Mouse (Mus musculus): ENCODE results near the gene Olfm1. TPM values are rescaled to one million over a fixed set of nuclear protein-coding genes. Genes with fewer than 3 reads are reported as not detected.

Gene Olfm1
- polyA plus RNA-seq, 1 experiment = 9.8 TPM

- 94% methylated on average over 3 of the region's 3 CpGs for WGBS
Observed at GRCm38 (mm10) chr2:28207200-28207750, 14.5 kb downstream of the Olfm1 start.

GRCm38 (mm10) chr2:28208130-28208745, 15.4 kb downstream of the Olfm1 start:
- DNase-seq = no peak
- TF ChIP-seq POLR2A (IDR thresholded peaks at IDR 0.05; ENCODE audit: control insufficient read depth, extremely low read depth, insufficient read depth, low read length, poor library complexity) = no peak
- TF ChIP-seq CTCF (IDR thresholded peaks at IDR 0.05; ENCODE audit: borderline replicate concordance, control insufficient read depth, extremely low read depth, insufficient read depth, low read length, poor library complexity) = no peak
- Histone ChIP-seq H3K27ac (ENCODE audit: control insufficient read depth, insufficient read depth, low read length) (no peak overlapping the region), H3K4me1 (replicated peaks; ENCODE audit: control insufficient read depth, insufficient read depth, low read length) (no peaks in the 10 kb centered on the region), H3K36me3 (ENCODE audit: control insufficient read depth, insufficient read depth, low read length) (no peaks in the 10 kb centered on the region), H3K4me3 (ENCODE audit: control insufficient read depth, insufficient read depth, low read length) (no peak overlapping the region), H3K27me3 (ENCODE audit: control insufficient read depth, insufficient read depth, low read length) (peaks cover 5% of the 10 kb centered on the region; the same call in 1 of the 2 replicates)
- 95% methylated on average over 14 of the region's 14 CpGs for WGBS

More at GRCm38 (mm10) chr2:28207200-28207750, 14.5 kb downstream of the Olfm1 start:
- TF ChIP-seq CTCF (IDR thresholded peaks at IDR 0.05; ENCODE audit: borderline replicate concordance, control insufficient read depth, extremely low read depth, insufficient read depth, low read length, poor library complexity) (no peak), POLR2A (IDR thresholded peaks at IDR 0.05; ENCODE audit: control insufficient read depth, extremely low read depth, insufficient read depth, low read length, poor library complexity) (no peak)
- Histone ChIP-seq H3K4me1 (replicated peaks; ENCODE audit: control insufficient read depth, insufficient read depth, low read length) (no peaks in the 10 kb centered on the region), H3K4me3 (ENCODE audit: control insufficient read depth, insufficient read depth, low read length) (no peak overlapping the region), H3K27ac (ENCODE audit: control insufficient read depth, insufficient read depth, low read length) (no peak overlapping the region), H3K36me3 (ENCODE audit: control insufficient read depth, insufficient read depth, low read length) (no peaks in the 10 kb centered on the region), H3K27me3 (ENCODE audit: control insufficient read depth, insufficient read depth, low read length) (peaks cover 5% of the 10 kb centered on the region; the same call in 1 of the 2 replicates)
- DNase-seq = no peak

GRCm38 (mm10) chr2:28209211-28209610, 16.4 kb downstream of the Olfm1 start:
- 89% methylated on average over 5 of the region's 5 CpGs for WGBS

GRCm38 (mm10) chr2:28209653-28210052, 16.9 kb downstream of the Olfm1 start:
- H3K36me3 ChIP-seq (ENCODE audit: control insufficient read depth, insufficient read depth, low read length) = no peaks in the 10 kb centered on the region
- H3K27me3 ChIP-seq (ENCODE audit: control insufficient read depth, insufficient read depth, low read length) = peaks cover 5% of the 10 kb centered on the region; the same call in 1 of the 2 replicates
- no peak overlapping the region for H3K27ac ChIP-seq (ENCODE audit: control insufficient read depth, insufficient read depth, low read length)
- H3K4me3 ChIP-seq (ENCODE audit: control insufficient read depth, insufficient read depth, low read length) = no peak overlapping the region
- no peak for DNase-seq
- no peaks in the 10 kb centered on the region for H3K4me1 ChIP-seq (replicated peaks; ENCODE audit: control insufficient read depth, insufficient read depth, low read length)
- TF ChIP-seq POLR2A (IDR thresholded peaks at IDR 0.05; ENCODE audit: control insufficient read depth, extremely low read depth, insufficient read depth, low read length, poor library complexity) = no peak
- no peak for TF ChIP-seq CTCF (IDR thresholded peaks at IDR 0.05; ENCODE audit: borderline replicate concordance, control insufficient read depth, extremely low read depth, insufficient read depth, low read length, poor library complexity)
- 89% methylated on average over 12 of the region's 12 CpGs for WGBS

More at GRCm38 (mm10) chr2:28209211-28209610, 16.4 kb downstream of the Olfm1 start:
- Histone ChIP-seq H3K27ac (ENCODE audit: control insufficient read depth, insufficient read depth, low read length) (no peak overlapping the region), H3K36me3 (ENCODE audit: control insufficient read depth, insufficient read depth, low read length) (no peaks in the 10 kb centered on the region), H3K4me1 (replicated peaks; ENCODE audit: control insufficient read depth, insufficient read depth, low read length) (no peaks in the 10 kb centered on the region), H3K4me3 (ENCODE audit: control insufficient read depth, insufficient read depth, low read length) (no peak overlapping the region), H3K27me3 (ENCODE audit: control insufficient read depth, insufficient read depth, low read length) (peaks cover 5% of the 10 kb centered on the region; the same call in 1 of the 2 replicates)
- no peak for DNase-seq
- TF ChIP-seq POLR2A (IDR thresholded peaks at IDR 0.05; ENCODE audit: control insufficient read depth, extremely low read depth, insufficient read depth, low read length, poor library complexity) = no peak
- no peak for TF ChIP-seq CTCF (IDR thresholded peaks at IDR 0.05; ENCODE audit: borderline replicate concordance, control insufficient read depth, extremely low read depth, insufficient read depth, low read length, poor library complexity)

GRCm38 (mm10) chr2:28210273-28210672, 17.5 kb downstream of the Olfm1 start:
- WGBS = 81% methylated on average over 4 of the region's 4 CpGs
- no peak overlapping the region for H3K27ac ChIP-seq (ENCODE audit: control insufficient read depth, insufficient read depth, low read length)
- H3K27me3 ChIP-seq (ENCODE audit: control insufficient read depth, insufficient read depth, low read length) = peaks cover 2% of the 10 kb centered on the region; the same call in 1 of the 2 replicates
- DNase-seq = no peak
- H3K4me3 ChIP-seq (ENCODE audit: control insufficient read depth, insufficient read depth, low read length) = no peak overlapping the region
- no peak for TF ChIP-seq CTCF (IDR thresholded peaks at IDR 0.05; ENCODE audit: borderline replicate concordance, control insufficient read depth, extremely low read depth, insufficient read depth, low read length, poor library complexity)
- TF ChIP-seq POLR2A (IDR thresholded peaks at IDR 0.05; ENCODE audit: control insufficient read depth, extremely low read depth, insufficient read depth, low read length, poor library complexity) = no peak
- no peaks in the 10 kb centered on the region for H3K36me3 ChIP-seq (ENCODE audit: control insufficient read depth, insufficient read depth, low read length)
- H3K4me1 ChIP-seq (replicated peaks; ENCODE audit: control insufficient read depth, insufficient read depth, low read length) = no peaks in the 10 kb centered on the region

- no peak for DNase-seq
- H3K27me3 ChIP-seq (ENCODE audit: control insufficient read depth, insufficient read depth, low read length) = no peaks in the 10 kb centered on the region; the same call in 1 of the 2 replicates
Observed at GRCm38 (mm10) chr2:28211531-28212281, 18.9 kb downstream of the Olfm1 start.

More at GRCm38 (mm10) chr2:28211531-28212281, 18.9 kb downstream of the Olfm1 start:
- Histone ChIP-seq H3K36me3 (ENCODE audit: control insufficient read depth, insufficient read depth, low read length) (no peaks in the 10 kb centered on the region), H3K4me1 (replicated peaks; ENCODE audit: control insufficient read depth, insufficient read depth, low read length) (no peaks in the 10 kb centered on the region), H3K4me3 (ENCODE audit: control insufficient read depth, insufficient read depth, low read length) (no peak overlapping the region), H3K27ac (ENCODE audit: control insufficient read depth, insufficient read depth, low read length) (no peak overlapping the region)
- 82% methylated on average over 22 of the region's 22 CpGs for WGBS
- TF ChIP-seq CTCF (IDR thresholded peaks at IDR 0.05; ENCODE audit: borderline replicate concordance, control insufficient read depth, extremely low read depth, insufficient read depth, low read length, poor library complexity) = no peak
- no peak for TF ChIP-seq POLR2A (IDR thresholded peaks at IDR 0.05; ENCODE audit: control insufficient read depth, extremely low read depth, insufficient read depth, low read length, poor library complexity)

Data from thymus, adult 2 months (tissue).